Mouse (Mus musculus) E14TG2a.4 (cell line): ENCODE results near the gene Shkbp1.
A peak's percentile ranks its signal among the peaks of the same experiment; 100 is the strongest.

Experiments used
- CTCF ChIP-seq: conservative IDR thresholded peaks from 2 replicates; pipeline ENCODE4 v1.5.1; 2014; ENCODE audit warnings: low read length
- NANOG ChIP-seq: IDR thresholded peaks from 2 replicates; pipeline ENCODE4 v1.6.1; 2014; ENCODE audit warnings: borderline replicate concordance, low read length, mixed read lengths
- POU5F1 ChIP-seq: IDR thresholded peaks from 2 replicates; pipeline ENCODE4 v1.6.1; 2014; ENCODE audit warnings: low read length, borderline replicate concordance

DNA sequence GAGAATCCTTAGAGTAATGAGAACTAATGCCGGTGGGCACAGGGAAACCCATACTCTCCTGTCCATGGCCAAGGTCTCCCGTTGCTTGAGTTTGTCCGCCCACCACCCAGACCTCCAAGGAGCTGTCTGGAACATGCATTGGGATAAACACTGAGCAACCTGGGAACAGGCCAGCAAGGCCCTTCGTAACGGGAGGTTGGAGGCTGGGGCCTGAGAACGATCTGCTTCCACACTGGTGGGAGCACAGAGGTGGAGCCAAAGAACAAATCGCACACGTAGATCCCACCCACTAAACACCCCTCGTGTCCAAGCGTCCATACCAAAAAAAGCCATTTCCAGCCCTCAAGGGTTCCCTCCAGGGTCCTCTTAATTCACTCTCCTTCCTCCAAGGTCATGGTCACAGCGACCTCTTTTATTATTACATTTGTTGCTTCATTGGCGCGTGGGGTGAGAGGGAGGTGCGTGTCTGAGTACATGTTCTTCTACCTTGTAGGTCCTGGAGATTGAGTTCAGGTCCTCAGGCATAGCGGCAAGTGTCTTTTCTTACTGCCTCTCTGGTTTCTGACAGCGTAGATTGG lies 57.7 kb downstream of the Shkbp1 start:
- TF ChIP-seq CTCF = no peak
- TF ChIP-seq POU5F1 = no peak
- TF ChIP-seq NANOG = 0 out of 2 replicates have a peak, but pooled peaks have one; percentile 6
